Mouse (Mus musculus): ENCODE results near the gene Cyth4.
A peak's percentile ranks its signal among the peaks of the same experiment; 100 is the strongest.

Cyth4 gene

GRCm38 (mm10) chr15:78596914-78597313, at the start of gene Cyth4:
Cyth4 (plus strand) TSS chr15:78597047.
- DNase-seq, result peak; percentile 80

- peak; percentile 85 for DNase-seq
Measured at GRCm38 (mm10) chr15:78547415-78548335, 49.2 kb upstream of the Cyth4 start.

GRCm38 (mm10) chr15:78548336-78548665, 48.5 kb upstream of the Cyth4 start:
- DNase-seq, result peak; percentile 38

GRCm38 (mm10) chr15:78548711-78549110, 48.1 kb upstream of the Cyth4 start:
- DNase-seq, result no peak

- no peak for DNase-seq
Measured at GRCm38 (mm10) chr15:78549189-78549734, 47.6 kb upstream of the Cyth4 start.

GRCm38 (mm10) chr15:78554545-78555313, 42.1 kb upstream of the Cyth4 start:
- no peak for DNase-seq

- DNase-seq, result no peak
Measured at GRCm38 (mm10) chr15:78557693-78558535, 38.9 kb upstream of the Cyth4 start.

GRCm38 (mm10) chr15:78559141-78559979, 37.5 kb upstream of the Cyth4 start:
- no peak for DNase-seq

GRCm38 (mm10) chr15:78563344-78563743, 33.5 kb upstream of the Cyth4 start:
- no peak for DNase-seq

GRCm38 (mm10) chr15:78563937-78564336, 32.9 kb upstream of the Cyth4 start:
- DNase-seq, result peak; percentile 55

- no peak for DNase-seq
Measured at GRCm38 (mm10) chr15:78564764-78565435, 31.9 kb upstream of the Cyth4 start.

- no peak for DNase-seq
Measured at GRCm38 (mm10) chr15:78567608-78568120, 29.2 kb upstream of the Cyth4 start.

- no peak for DNase-seq
Measured at GRCm38 (mm10) chr15:78570170-78570569, 26.7 kb upstream of the Cyth4 start.

GRCm38 (mm10) chr15:78571554-78572269, 25.1 kb upstream of the Cyth4 start:
- peak; percentile 68 for DNase-seq

GRCm38 (mm10) chr15:78572270-78572600, 24.6 kb upstream of the Cyth4 start:
- no peak for DNase-seq

- DNase-seq, result peak; percentile 68
Measured at GRCm38 (mm10) chr15:78572658-78573397, 24.0 kb upstream of the Cyth4 start, which contains the start of gene Rac2. Rac2 (minus strand) TSS chr15:78572783.

- no peak for DNase-seq
Measured at GRCm38 (mm10) chr15:78576284-78576810, 20.5 kb upstream of the Cyth4 start.

GRCm38 (mm10) chr15:78583352-78583751, 13.5 kb upstream of the Cyth4 start:
- no peak for DNase-seq

GRCm38 (mm10) chr15:78585404-78585803, 11.4 kb upstream of the Cyth4 start:
- DNase-seq, result no peak
